Mouse (Mus musculus) cerebellum, adult 9-11 months (tissue): ENCODE results near the gene Elavl2.

Experiments used
- DNase-seq: peaks from one replicate; pipeline ENCODE4 v3.0.0; 2022

The Elavl2 gene

GRCm38 (mm10) chr4:91400423-91400822 lies at the start of gene Elavl2:
Elavl2 (minus strand) TSS chr4:91400785.
- DNase-seq: no peak

GRCm38 (mm10) chr4:91447887-91448286 lies 47.3 kb upstream of the Elavl2 start:
- DNase-seq: no peak

- no peak for DNase-seq
Observed at GRCm38 (mm10) chr4:91415582-91415981, 15.0 kb upstream of the Elavl2 start.

- DNase-seq: no peak
Observed at GRCm38 (mm10) chr4:91405047-91405446, 4.5 kb upstream of the Elavl2 start.

- DNase-seq: no peak
Observed at GRCm38 (mm10) chr4:91399510-91400196, 932 bp downstream of the Elavl2 start.

- no peak for DNase-seq
Observed at GRCm38 (mm10) chr4:91391987-91392598, 8.5 kb downstream of the Elavl2 start.

GRCm38 (mm10) chr4:91387701-91388100 lies 12.9 kb downstream of the Elavl2 start:
- DNase-seq: no peak

- no peak for DNase-seq
Observed at GRCm38 (mm10) chr4:91381201-91381627, 19.4 kb downstream of the Elavl2 start.

GRCm38 (mm10) chr4:91380341-91381117 lies 20.1 kb downstream of the Elavl2 start:
- DNase-seq: no peak

GRCm38 (mm10) chr4:91379559-91379958 lies 21.0 kb downstream of the Elavl2 start:
- DNase-seq: no peak

GRCm38 (mm10) chr4:91376317-91376910 lies 24.2 kb downstream of the Elavl2 start:
- peak; percentile 98 for DNase-seq

- peak; percentile 22 for DNase-seq
Observed at GRCm38 (mm10) chr4:91375372-91375687, 25.3 kb downstream of the Elavl2 start.

- DNase-seq: peak; percentile 45
Observed at GRCm38 (mm10) chr4:91374571-91375371, 25.8 kb downstream of the Elavl2 start.

GRCm38 (mm10) chr4:91372844-91373243 lies 27.7 kb downstream of the Elavl2 start:
- DNase-seq: no peak

- DNase-seq: peak; percentile 78
Observed at GRCm38 (mm10) chr4:91371819-91372215, 28.8 kb downstream of the Elavl2 start.

- peak; percentile 54 for DNase-seq
Observed at GRCm38 (mm10) chr4:91371131-91371818, 29.3 kb downstream of the Elavl2 start.

GRCm38 (mm10) chr4:91365276-91365675 lies 35.3 kb downstream of the Elavl2 start:
- no peak for DNase-seq

- no peak for DNase-seq
Observed at GRCm38 (mm10) chr4:91363963-91364362, 36.6 kb downstream of the Elavl2 start.

- DNase-seq: no peak
Observed at GRCm38 (mm10) chr4:91362520-91362919, 38.1 kb downstream of the Elavl2 start.

GRCm38 (mm10) chr4:91353138-91353537 lies 47.4 kb downstream of the Elavl2 start:
- no peak for DNase-seq

- DNase-seq: no peak
Observed at GRCm38 (mm10) chr4:91349579-91349978, 51.0 kb downstream of the Elavl2 start.

GRCm38 (mm10) chr4:91334177-91334576 lies 66.4 kb downstream of the Elavl2 start:
- DNase-seq: no peak
